Mouse (Mus musculus): ENCODE measurements around the gene Troap.
"Not testable (repeated sequence)": the region's sequence is repeated elsewhere in the genome, so short reads cannot be mapped to it uniquely, and the experiment has no call there.

The Troap gene

DNA sequence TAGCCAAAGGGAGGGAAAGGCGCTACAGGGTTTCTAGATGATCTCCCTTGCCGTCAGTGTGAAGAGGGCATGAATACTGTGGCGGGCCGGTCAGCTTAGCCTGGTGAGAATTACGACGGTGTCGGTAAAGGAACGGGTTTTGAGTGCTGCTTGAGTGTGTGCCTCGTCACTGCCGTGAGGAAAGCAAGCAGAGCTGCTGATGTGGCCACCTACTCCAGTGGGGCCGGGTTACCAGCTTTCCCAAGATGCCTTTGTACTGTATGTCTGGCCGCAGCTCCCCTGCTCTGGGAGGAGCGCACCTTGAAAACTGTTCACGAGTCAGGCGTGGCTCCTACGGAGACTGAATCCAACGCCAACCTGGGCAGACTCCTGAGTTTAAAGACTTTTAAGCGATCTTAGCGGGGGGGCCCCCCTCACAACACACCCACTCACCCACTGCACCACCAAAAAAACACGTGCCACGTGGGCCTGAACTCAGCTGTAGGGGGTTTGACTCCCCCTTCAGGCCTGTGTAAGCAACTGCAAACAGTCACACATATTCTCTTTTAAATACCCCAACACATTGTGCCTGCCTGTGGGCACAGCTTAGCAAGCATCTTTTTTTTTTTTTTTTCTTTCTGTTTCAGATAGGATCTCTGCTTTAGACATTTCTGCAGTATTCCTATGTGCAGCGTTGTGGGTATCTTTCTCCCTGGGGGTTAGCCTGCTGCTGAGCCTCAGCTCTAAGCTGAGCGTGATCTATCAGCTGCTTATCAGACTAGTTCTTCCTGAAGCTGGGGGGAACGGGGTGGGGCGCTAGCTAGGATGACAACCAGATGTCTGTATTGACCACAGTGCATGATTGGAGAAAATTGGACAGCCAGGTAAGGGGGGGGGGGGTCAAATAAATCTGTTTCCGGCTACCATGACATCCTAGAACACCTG lies 34.1 kb upstream of the Troap start:
- CTCF ChIA-PET: interaction anchor here (0.7 kb wide), 1 partner anchor 1149 kb away, joined by 3 read pairs; no protein-coding TSS in a partner anchor

- CTCF ChIA-PET: interaction anchor here (0.5 to 0.7 kb wide), 2 partner anchors 133 to 1148 kb away, joined by 3 to 5 read pairs; no protein-coding TSS in a partner anchor
Measured at GRCm38 (mm10) chr15:99040920-99041856, 33.2 kb upstream of the Troap start.

DNA sequence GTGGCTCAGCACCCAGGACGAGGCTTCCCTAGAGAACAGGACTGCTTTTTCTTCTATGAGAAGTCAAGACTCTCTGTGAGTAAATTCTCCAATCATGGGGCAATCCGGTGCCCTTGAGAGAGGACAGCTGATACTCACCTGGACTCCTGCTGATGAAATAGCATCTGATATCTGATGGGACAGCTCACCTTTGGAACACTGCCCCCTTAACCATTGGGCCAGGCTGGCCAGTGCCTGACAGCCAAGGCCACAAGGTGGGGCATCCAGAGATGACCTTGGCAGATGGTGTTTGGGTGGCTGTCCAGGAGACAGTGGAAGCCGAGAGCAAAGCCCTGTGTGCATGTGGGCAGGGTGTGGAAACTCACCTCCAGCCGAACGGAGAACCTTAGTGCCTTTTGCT lies 32.0 kb upstream of the Troap start:
- CTCF ChIA-PET: no interaction called here

GRCm38 (mm10) chr15:99044854-99045253 lies 29.5 kb upstream of the Troap start:
- CTCF ChIA-PET: no interaction called here

GRCm38 (mm10) chr15:99045734-99046133 lies 28.6 kb upstream of the Troap start:
- CTCF ChIA-PET: not testable (repeated sequence)

- CTCF ChIA-PET: interaction anchor here (1.5 kb wide), 1 partner anchor 11 kb away, joined by 4 read pairs; no protein-coding TSS in a partner anchor
Measured at GRCm38 (mm10) chr15:99049473-99050253, 24.7 kb upstream of the Troap start.

GRCm38 (mm10) chr15:99053373-99053772 lies 21.0 kb upstream of the Troap start:
- CTCF ChIA-PET: no interaction called here

DNA sequence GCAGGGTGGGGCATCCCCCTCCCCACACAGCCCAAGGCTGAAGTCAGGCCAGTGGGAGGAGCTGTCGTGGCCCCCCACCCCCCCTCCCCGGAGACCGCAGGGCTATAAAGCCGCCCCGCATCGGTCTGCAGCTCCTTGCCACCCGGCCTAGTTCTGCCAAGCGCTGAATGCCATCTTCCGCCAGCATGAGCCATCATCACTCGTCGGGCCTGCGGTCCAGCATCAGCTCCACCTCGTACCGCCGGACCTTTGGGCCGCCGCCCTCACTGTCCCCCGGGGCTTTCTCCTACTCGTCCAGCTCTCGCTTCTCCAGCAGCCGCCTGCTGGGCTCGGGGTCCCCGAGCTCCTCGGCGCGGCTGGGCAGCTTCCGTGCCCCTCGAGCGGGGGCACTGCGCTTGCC lies 19.3 kb upstream of the Troap start, which contains the start of gene Prph:
Gene Prph (plus strand): TSS at position 135 of the 400 bp plus-strand sequence.
- CTCF ChIA-PET: interaction anchor here (0.5 to 1.7 kb wide), 2 partner anchors 8 to 30 kb away, joined by 4 to 5 read pairs; no protein-coding TSS in a partner anchor

DNA sequence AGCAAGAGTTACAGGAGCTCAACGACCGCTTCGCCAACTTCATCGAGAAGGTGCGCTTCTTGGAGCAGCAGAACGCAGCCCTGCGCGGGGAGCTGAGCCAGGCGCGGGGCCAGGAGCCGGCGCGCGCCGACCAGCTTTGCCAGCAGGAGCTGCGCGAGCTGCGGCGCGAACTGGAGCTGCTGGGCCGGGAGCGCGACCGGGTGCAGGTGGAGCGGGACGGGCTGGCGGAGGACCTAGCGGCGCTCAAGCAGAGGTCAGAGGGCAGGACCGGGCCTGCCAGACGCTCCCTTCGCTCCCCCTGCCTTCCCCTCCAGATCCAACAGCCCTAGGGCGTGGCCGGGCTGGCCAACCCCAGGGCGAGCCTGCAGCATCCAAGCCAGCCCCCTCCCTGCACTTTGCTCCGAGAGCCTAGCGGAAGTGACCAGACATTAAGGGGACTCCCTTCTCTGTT lies 18.8 kb upstream of the Troap start:
- CTCF ChIA-PET: interaction anchor here (0.5 to 1.7 kb wide), 2 partner anchors 9 to 31 kb away, joined by 4 to 5 read pairs; no protein-coding TSS in a partner anchor

GRCm38 (mm10) chr15:99056332-99056731 lies 18.0 kb upstream of the Troap start:
- CTCF ChIA-PET: interaction anchor here (1.1 kb wide), 1 partner anchor 34 kb away, joined by 9 read pairs; no protein-coding TSS in a partner anchor

- CTCF ChIA-PET: interaction anchor here (0.6 kb wide), 1 partner anchor 79 kb away, joined by 4 read pairs; no protein-coding TSS in a partner anchor
Measured at GRCm38 (mm10) chr15:99065557-99066165, 8.7 kb upstream of the Troap start.

- CTCF ChIA-PET: interaction anchor here (0.6 kb wide), 3 partner anchors 476 to 1269 kb away, joined by 3 to 4 read pairs (median 4); no protein-coding TSS in a partner anchor
Measured at GRCm38 (mm10) chr15:99071988-99072387, 2.4 kb upstream of the Troap start.

DNA sequence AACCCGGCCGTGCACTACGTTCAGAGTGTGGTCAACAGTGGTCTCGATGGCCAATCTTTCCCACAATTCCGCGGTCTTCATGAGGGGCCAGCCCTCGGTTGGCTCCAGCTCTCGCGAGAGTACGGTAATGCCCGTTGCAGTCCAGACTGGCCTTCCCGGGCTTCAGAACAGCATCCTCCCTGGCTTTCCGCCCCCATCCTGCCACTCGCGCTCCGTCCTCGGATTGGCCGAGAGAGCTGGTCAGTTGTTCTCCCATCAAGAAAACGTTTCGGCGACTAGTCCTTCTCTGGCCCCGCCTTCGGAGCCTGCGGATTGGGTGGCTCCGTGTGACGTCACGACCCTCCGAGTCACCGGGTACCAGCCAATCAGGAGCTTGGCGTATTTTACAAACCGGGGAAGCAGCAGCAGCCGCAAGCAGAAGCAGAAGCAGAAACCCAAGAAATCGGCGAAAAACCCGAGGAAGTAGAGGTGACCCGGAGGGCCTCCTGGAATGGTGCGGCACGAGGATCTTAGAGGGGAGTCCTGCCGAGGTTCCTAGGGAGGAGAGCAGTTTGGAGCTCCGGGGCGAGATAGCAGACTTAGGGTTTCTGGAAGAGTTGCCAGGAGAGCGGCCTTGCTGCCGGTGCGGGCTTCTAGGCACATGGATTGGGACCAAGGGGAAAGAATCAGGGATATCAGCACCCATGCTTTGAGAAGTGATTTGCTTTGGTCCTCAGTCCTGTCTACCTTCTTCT lies 392 bp downstream of the Troap start:
- CTCF ChIA-PET: interaction anchor here (0.6 to 0.7 kb wide), 2 partner anchors 68 to 219 kb away, joined by 3 read pairs; no protein-coding TSS in a partner anchor

- CTCF ChIA-PET: not testable (repeated sequence)
Measured at GRCm38 (mm10) chr15:99076011-99076410, 1.6 kb downstream of the Troap start.

- CTCF ChIA-PET: interaction anchor here (0.7 kb wide), 1 partner anchor 16 kb away, joined by 5 read pairs; no protein-coding TSS in a partner anchor
Measured at GRCm38 (mm10) chr15:99078181-99078910, 4.0 kb downstream of the Troap start.

- CTCF ChIA-PET: no interaction called here
Measured at GRCm38 (mm10) chr15:99079804-99080203, 5.4 kb downstream of the Troap start.

DNA sequence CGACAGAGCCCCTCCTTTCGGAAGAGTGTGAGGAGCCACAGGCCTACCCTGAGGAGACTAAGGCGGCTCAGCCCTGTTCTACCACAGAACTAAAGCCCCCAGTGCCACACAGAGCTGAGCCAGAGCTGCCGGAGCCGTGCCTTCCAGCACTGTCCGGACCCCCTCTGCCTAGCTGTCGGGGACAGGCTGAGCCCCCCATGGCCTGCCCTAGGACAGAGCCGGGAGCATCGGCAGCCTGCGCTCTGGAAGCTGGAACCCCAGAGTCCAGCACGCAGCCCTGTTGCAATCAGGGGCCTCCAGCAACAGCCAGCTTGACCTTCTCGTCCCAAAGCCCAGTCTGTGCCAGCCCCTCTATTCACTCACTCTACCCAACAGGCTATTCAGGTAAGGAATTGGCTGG lies 7.9 kb downstream of the Troap start:
- CTCF ChIA-PET: no interaction called here

- CTCF ChIA-PET: interaction anchor here (0.6 kb wide), 1 partner anchor 310 kb away, joined by 3 read pairs; no protein-coding TSS in a partner anchor
Measured at GRCm38 (mm10) chr15:99082840-99083239, 8.5 kb downstream of the Troap start.

DNA sequence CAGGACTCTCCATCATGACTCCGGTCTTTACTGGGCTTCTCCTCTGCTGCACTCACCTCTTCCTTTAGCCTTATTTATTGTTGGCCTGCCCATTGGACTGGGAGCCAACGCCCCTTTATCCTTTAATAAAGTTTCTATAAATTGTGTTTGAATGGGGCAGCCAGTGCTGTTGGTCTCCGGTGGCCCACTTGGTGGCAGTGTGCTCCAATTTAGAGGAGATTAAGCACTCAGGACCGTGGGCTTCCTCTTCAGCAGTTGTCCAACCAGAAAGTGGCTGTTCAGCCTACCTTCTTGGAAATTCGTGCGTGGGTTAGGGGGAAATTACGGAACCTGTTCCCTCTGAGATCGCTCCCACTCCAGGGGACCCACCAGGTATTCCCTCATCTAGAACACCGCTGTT lies 8.9 kb downstream of the Troap start:
- CTCF ChIA-PET: interaction anchor here (0.6 kb wide), 1 partner anchor 310 kb away, joined by 3 read pairs; no protein-coding TSS in a partner anchor

All from spleen, embryonic (tissue).